Mouse (Mus musculus): ENCODE results near the gene Trim2. TPM values are rescaled to one million over a fixed set of nuclear protein-coding genes. Genes with fewer than 3 reads are reported as not detected.
A peak's percentile ranks its signal among the peaks of the same experiment; 100 is the strongest.

Gene Trim2
- polyA plus RNA-seq, 1 experiment from 2014 or later, result 87.0 TPM

GRCm38 (mm10) chr3:84294734-84295133, 11.9 kb downstream of the Trim2 start:
- Histone ChIP-seq H3K27ac (no peak overlapping the region), H3K4me1 (replicated peaks) (peaks cover 27% of the 10 kb centered on the region), H3K36me3 (peaks cover 10% of the 10 kb centered on the region; the same call in 1 of the 2 replicates), H3K9me3 (0 out of 2 replicates have a peak, but pooled peaks cover 5% of the 10 kb centered on the region), H3K27me3 (ENCODE audit: insufficient read depth, poor library complexity, severe bottlenecking) (no peaks in the 10 kb centered on the region), H3K4me3 (no peak overlapping the region)
- WGBS, result 56% methylated on average over 9 of the region's 9 CpGs
- DNase-seq (ENCODE audit: low spot score), result no peak

GRCm38 (mm10) chr3:84293666-84294595, 12.7 kb downstream of the Trim2 start:
- H3K27ac ChIP-seq, result no peak overlapping the region
- H3K4me1 ChIP-seq (replicated peaks), result peaks cover 27% of the 10 kb centered on the region
- no peak for DNase-seq (ENCODE audit: low spot score)
- no peak overlapping the region for H3K4me3 ChIP-seq
- no peaks in the 10 kb centered on the region for H3K9me3 ChIP-seq
- 78% methylated on average over 13 of the region's 13 CpGs for WGBS
- H3K27me3 ChIP-seq (ENCODE audit: insufficient read depth, poor library complexity, severe bottlenecking), result no peaks in the 10 kb centered on the region
- H3K36me3 ChIP-seq, result peaks cover 11% of the 10 kb centered on the region

- Histone ChIP-seq H3K27ac (no peak overlapping the region), H3K36me3 (peaks cover 11% of the 10 kb centered on the region), H3K9me3 (no peaks in the 10 kb centered on the region), H3K4me1 (replicated peaks) (peaks cover 27% of the 10 kb centered on the region), H3K27me3 (ENCODE audit: insufficient read depth, poor library complexity, severe bottlenecking) (no peaks in the 10 kb centered on the region; the same call in 1 of the 2 replicates), H3K4me3 (no peak overlapping the region)
- 85% methylated on average over 5 of the region's 5 CpGs for WGBS
- DNase-seq (ENCODE audit: low spot score), result no peak
Observed at GRCm38 (mm10) chr3:84292238-84292637, 14.4 kb downstream of the Trim2 start.

GRCm38 (mm10) chr3:84288931-84289330, 17.7 kb downstream of the Trim2 start:
- DNase-seq (ENCODE audit: low spot score), result no peak

GRCm38 (mm10) chr3:84287256-84287655, 19.4 kb downstream of the Trim2 start:
- DNase-seq (ENCODE audit: low spot score), result no peak
- H3K9me3 ChIP-seq, result no peaks in the 10 kb centered on the region
- H3K4me3 ChIP-seq, result no peak overlapping the region
- no peak overlapping the region for H3K27ac ChIP-seq
- H3K4me1 ChIP-seq (replicated peaks), result peaks cover 31% of the 10 kb centered on the region
- peaks cover 4% of the 10 kb centered on the region; the same call in 1 of the 2 replicates for H3K27me3 ChIP-seq (ENCODE audit: insufficient read depth, poor library complexity, severe bottlenecking)
- 83% methylated on average over 3 of the region's 3 CpGs for WGBS
- H3K36me3 ChIP-seq, result peaks cover 11% of the 10 kb centered on the region

More at GRCm38 (mm10) chr3:84288931-84289330, 17.7 kb downstream of the Trim2 start:
- Histone ChIP-seq H3K9me3 (no peaks in the 10 kb centered on the region), H3K4me1 (replicated peaks) (peaks cover 35% of the 10 kb centered on the region), H3K36me3 (peaks cover 11% of the 10 kb centered on the region), H3K27me3 (ENCODE audit: insufficient read depth, poor library complexity, severe bottlenecking) (no peaks in the 10 kb centered on the region; the same call in 1 of the 2 replicates), H3K4me3 (no peak overlapping the region), H3K27ac (no peak overlapping the region)
- 81% methylated on average over 4 of the region's 4 CpGs for WGBS

- 77% methylated on average over 5 of the region's 5 CpGs for WGBS
- no peak overlapping the region for H3K27ac ChIP-seq
- no peak for DNase-seq (ENCODE audit: low spot score)
Observed at GRCm38 (mm10) chr3:84286311-84286710, 20.4 kb downstream of the Trim2 start.

DNA sequence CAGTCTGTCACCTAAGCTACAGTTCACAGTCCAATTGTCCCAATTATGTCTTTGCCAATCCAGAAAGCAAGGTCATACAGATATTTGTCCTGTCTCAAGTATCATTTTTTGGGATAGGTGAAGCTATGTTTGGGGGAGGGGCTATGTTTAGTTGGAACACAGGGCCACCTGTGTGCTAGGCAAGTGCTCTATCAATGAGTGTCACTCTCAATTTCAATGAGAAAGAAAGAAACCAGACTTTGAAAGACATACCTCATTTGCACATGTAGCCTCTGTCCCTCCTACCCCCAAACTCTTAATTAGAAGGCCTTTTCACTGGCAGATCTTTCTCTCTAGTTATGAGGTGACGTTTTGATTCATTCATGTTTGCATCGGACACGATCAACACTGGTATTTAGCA, 21.9 kb downstream of the Trim2 start:
- Histone ChIP-seq H3K4me1 (replicated peaks) (peaks cover 44% of the 10 kb centered on the region), H3K27me3 (ENCODE audit: insufficient read depth, poor library complexity, severe bottlenecking) (peaks cover 4% of the 10 kb centered on the region; the same call in 1 of the 2 replicates), H3K27ac (no peak overlapping the region), H3K4me3 (no peak overlapping the region), H3K36me3 (peaks cover 8% of the 10 kb centered on the region; the same call in 1 of the 2 replicates), H3K9me3 (no peaks in the 10 kb centered on the region)
- 71% methylated on average over 3 of the region's 3 CpGs for WGBS
- DNase-seq (ENCODE audit: low spot score), result no peak

More at GRCm38 (mm10) chr3:84286311-84286710, 20.4 kb downstream of the Trim2 start:
- Histone ChIP-seq H3K4me3 (no peak overlapping the region), H3K36me3 (peaks cover 11% of the 10 kb centered on the region), H3K27me3 (ENCODE audit: insufficient read depth, poor library complexity, severe bottlenecking) (peaks cover 4% of the 10 kb centered on the region; the same call in 1 of the 2 replicates), H3K9me3 (no peaks in the 10 kb centered on the region), H3K4me1 (replicated peaks) (peaks cover 35% of the 10 kb centered on the region)

DNA sequence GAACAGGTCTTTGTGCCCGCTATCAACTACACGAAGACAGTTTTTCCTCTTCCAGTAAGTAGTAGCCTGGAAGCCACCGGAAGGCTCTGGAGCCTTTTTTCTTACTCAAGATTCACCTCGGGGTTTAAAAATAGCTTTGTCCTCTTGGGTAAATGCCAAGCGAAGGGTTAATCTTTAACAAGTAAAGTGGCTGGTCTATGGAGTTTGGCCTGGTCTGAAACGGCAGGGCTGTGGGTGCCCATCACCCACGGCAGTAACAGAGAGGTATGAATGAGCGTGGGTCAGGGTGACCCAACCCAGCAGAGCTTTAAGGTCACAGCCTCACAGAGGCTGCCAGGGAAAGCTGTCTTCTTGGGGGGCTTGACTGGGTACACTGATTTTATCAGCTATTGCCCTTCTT, 23.2 kb downstream of the Trim2 start:
- 79% methylated on average over 8 of the region's 8 CpGs for WGBS
- H3K27ac ChIP-seq, result no peak overlapping the region
- DNase-seq (ENCODE audit: low spot score), result no peak
- H3K4me3 ChIP-seq, result no peak overlapping the region
- peaks cover 44% of the 10 kb centered on the region for H3K4me1 ChIP-seq (replicated peaks)
- H3K9me3 ChIP-seq, result no peaks in the 10 kb centered on the region
- H3K36me3 ChIP-seq, result no peaks in the 10 kb centered on the region
- H3K27me3 ChIP-seq (ENCODE audit: insufficient read depth, poor library complexity, severe bottlenecking), result peaks cover 4% of the 10 kb centered on the region; the same call in 1 of the 2 replicates

GRCm38 (mm10) chr3:84281936-84282371, 24.7 kb downstream of the Trim2 start:
- no peaks in the 10 kb centered on the region for H3K9me3 ChIP-seq
- 49% methylated on average over 10 of the region's 10 CpGs for whole genome bisulfite sequencing
- H3K27me3 ChIP-seq (ENCODE audit: insufficient read depth, poor library complexity, severe bottlenecking), result 0 out of 2 replicates have a peak, but pooled peaks cover 4% of the 10 kb centered on the region
- H3K27ac ChIP-seq, result 0 out of 2 replicates have a peak overlapping the region, but pooled peaks have one; percentile 16
- H3K4me3 ChIP-seq, result no peak overlapping the region
- H3K4me1 ChIP-seq (replicated peaks), result peaks cover 44% of the 10 kb centered on the region
- no peaks in the 10 kb centered on the region for H3K36me3 ChIP-seq
- no peak for DNase-seq (ENCODE audit: low spot score)

GRCm38 (mm10) chr3:84278809-84279208, 27.9 kb downstream of the Trim2 start:
- Histone ChIP-seq H3K27me3 (ENCODE audit: insufficient read depth, poor library complexity, severe bottlenecking) (0 out of 2 replicates have a peak, but pooled peaks cover 4% of the 10 kb centered on the region), H3K9me3 (no peaks in the 10 kb centered on the region), H3K36me3 (0 out of 2 replicates have a peak, but pooled peaks cover 5% of the 10 kb centered on the region), H3K4me3 (no peak overlapping the region), H3K4me1 (replicated peaks) (peaks cover 23% of the 10 kb centered on the region), H3K27ac (no peak overlapping the region)
- 86% methylated on average over 4 of the region's 4 CpGs for WGBS
- no peak for DNase-seq (ENCODE audit: low spot score)

- H3K27ac ChIP-seq, result no peak overlapping the region
- H3K4me3 ChIP-seq, result no peak overlapping the region
- DNase-seq (ENCODE audit: low spot score), result no peak
- H3K27me3 ChIP-seq (ENCODE audit: insufficient read depth, poor library complexity, severe bottlenecking), result no peaks in the 10 kb centered on the region
- peaks cover 37% of the 10 kb centered on the region for H3K4me1 ChIP-seq (replicated peaks)
- H3K9me3 ChIP-seq, result no peaks in the 10 kb centered on the region
- 94% methylated on average over 4 of the region's 4 CpGs for WGBS
- H3K36me3 ChIP-seq, result 0 out of 2 replicates have a peak, but pooled peaks cover 5% of the 10 kb centered on the region
Observed at GRCm38 (mm10) chr3:84275124-84275523, 31.6 kb downstream of the Trim2 start.

GRCm38 (mm10) chr3:84272293-84273015, 34.2 kb downstream of the Trim2 start:
- Histone ChIP-seq H3K27me3 (ENCODE audit: insufficient read depth, poor library complexity, severe bottlenecking) (peaks cover 14% of the 10 kb centered on the region), H3K4me1 (replicated peaks) (peaks cover 60% of the 10 kb centered on the region), H3K9me3 (no peaks in the 10 kb centered on the region), H3K36me3 (0 out of 2 replicates have a peak, but pooled peaks cover 5% of the 10 kb centered on the region), H3K4me3 (no peak overlapping the region), H3K27ac (0 out of 2 replicates have a peak overlapping the region, but pooled peaks have one; percentile 50)
- WGBS, result 46% methylated on average over 10 of the region's 10 CpGs
- peak; percentile 38 for DNase-seq (ENCODE audit: low spot score)
